Mouse (Mus musculus) megakaryocyte-erythroid progenitor cell, adult 5 weeks (primary cell): ENCODE measurements around the gene Synpr. TPM values are rescaled to one million over a fixed set of nuclear protein-coding genes. Genes with fewer than 3 reads are reported as not detected.

ENCODE experiments used
- polyA plus RNA-seq: library from polyadenylated mRNA; stranded (reverse); fragments of >175 nt; gene quantifications from 2 replicates; pipeline ENCODE4 v1.2.3, GENCODE M21; 2012

Synpr gene
- polyA plus RNA-seq: not detected in 2 replicates

GRCm38 (mm10) chr14:13284091-13284844 lies at the start of gene Synpr:
Gene Synpr (plus strand): TSS chr14:13284780.

